Mouse (Mus musculus): ENCODE data around the gene Adrb1. TPM values are rescaled to one million over a fixed set of nuclear protein-coding genes. Genes with fewer than 3 reads are reported as not detected.

Gene Adrb1
- 10 to 100 TPM; 10.4 to 12.2 TPM for total RNA-seq (2021)

DNA sequence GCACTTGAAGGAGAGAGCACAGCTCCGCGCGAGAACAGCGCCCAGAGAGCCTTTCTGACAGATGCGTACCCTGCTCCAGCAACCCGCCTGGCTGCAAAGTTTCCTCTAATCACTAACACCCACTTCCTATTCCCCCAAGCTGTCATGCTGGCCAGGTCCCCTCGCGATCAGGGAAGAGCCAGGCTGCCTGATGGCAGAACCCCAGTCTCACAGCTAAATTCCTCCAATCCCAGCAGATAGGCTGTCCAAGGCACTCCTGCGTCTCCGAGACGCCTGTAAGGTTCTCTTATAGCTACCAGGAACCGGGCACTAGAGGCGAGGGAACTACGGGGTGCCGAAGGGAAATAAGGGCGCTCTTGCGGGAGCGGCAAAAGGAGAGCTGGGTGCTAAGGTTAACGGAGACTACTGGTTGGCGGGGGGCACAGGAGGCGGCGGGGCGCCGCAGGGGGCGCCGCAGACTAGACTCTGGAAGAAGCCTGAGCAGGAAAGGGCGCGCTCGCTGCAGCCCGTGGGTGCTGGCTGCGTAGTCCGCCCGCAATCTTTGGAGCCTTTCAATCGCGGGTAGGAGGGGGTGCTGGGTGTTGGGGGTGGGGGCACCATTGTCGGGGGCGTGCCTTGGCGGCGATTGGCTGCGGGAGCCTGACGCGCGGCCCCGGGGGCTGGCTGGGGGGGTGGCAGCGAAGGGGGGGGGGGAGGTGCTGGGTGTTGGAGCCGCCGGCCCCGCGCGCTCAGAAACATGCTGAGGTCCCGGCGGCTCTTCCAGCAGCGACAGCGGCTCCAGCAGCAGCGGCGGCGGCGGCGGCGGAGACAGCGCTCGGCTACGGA, at the start of gene Adrb1:
TSS of gene Adrb1 (plus strand) at position 813 of the 825 bp plus-strand sequence.
- DNase-seq, result peak; percentile 65
- intact Hi-C loops (cut with DNase I), result no loop called here

DNA sequence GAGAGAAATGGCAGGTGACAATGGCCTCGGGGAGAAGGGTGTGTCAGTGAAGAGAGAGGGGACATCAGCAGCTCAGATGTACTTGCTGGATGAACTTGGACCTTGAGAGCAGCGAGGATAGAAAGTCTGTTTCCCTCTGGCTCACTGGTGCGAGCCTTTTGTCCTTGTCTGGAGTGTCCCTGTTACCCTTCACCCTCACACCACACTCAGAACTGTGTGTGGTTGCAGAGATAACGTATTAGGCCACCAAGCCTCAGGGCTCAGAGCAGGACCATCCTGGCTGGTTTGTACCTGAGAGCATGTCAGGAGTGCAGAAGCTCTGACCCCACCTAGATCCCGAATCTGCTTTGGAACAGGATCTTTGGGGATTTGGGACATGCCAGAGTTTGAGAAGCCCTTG, 46.3 kb upstream of the Adrb1 start:
- intact Hi-C loops (cut with DNase I), result no loop called here
- DNase-seq, result no peak

DNA sequence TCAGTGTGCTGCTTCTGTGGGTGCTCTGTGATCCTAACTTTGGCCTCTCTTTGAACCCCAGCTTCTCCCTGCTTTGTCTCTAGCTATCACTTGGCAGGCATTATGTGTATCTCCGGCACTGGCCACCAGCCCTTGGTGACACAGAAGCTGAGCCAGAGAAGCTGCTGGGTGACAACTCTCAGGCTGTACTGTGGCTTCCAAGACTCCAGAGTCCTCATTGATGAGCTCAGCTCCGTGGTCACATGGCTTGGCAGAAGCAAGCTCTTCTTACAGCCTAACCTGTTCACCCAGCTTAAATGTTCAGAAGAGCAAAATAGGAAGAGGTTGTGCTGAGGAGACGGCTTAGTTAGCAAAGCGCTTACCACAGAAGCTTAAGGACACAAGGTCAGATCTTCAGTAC, 45.5 kb upstream of the Adrb1 start:
- intact Hi-C loops (cut with DNase I), result no loop called here

DNA sequence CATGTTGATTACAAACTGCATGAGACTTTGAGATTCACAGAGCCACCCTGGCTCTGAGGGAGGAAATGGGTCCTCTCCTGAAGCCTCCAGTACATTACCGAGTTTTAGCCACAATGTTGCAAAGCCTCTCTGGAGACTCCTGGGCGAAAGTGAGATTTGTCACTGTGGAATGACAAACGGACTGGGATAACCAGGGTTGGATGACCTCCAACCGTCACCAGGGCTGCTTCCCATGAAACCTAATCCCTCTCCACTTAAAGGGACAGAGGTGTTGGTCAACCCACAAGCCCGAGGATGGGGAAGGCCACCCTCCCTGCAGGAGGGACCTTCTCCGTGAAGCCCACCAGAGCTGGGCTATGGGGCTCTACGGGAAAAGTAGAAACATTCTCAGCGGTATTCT, 44.4 kb upstream of the Adrb1 start:
- no peak for DNase-seq
- intact Hi-C loops (cut with DNase I), result no loop called here

More for the DNA sequence above, 45.5 kb upstream of the Adrb1 start:
- DNase-seq, result no peak

DNA sequence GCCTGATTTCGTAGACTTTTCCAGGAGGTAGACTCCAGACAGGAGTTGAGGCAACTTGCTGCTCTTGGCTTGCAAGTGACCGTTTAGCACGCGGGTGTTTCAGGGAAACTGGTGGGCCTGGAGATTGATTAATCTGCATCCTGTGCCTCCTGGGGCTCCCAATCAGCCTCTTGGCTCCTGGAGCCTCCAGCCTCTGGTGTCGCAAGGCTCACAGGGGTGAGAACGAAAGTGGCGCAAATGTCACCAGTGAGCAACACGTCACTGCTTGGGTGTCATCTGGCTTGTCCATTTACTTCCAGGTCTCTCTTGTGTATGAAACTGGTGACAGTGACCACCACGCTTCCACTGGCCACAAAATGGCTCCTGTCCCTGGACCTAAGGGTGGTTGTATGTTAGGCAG, 43.5 kb upstream of the Adrb1 start:
- intact Hi-C loops (cut with DNase I), result no loop called here
- DNase-seq, result no peak

DNA sequence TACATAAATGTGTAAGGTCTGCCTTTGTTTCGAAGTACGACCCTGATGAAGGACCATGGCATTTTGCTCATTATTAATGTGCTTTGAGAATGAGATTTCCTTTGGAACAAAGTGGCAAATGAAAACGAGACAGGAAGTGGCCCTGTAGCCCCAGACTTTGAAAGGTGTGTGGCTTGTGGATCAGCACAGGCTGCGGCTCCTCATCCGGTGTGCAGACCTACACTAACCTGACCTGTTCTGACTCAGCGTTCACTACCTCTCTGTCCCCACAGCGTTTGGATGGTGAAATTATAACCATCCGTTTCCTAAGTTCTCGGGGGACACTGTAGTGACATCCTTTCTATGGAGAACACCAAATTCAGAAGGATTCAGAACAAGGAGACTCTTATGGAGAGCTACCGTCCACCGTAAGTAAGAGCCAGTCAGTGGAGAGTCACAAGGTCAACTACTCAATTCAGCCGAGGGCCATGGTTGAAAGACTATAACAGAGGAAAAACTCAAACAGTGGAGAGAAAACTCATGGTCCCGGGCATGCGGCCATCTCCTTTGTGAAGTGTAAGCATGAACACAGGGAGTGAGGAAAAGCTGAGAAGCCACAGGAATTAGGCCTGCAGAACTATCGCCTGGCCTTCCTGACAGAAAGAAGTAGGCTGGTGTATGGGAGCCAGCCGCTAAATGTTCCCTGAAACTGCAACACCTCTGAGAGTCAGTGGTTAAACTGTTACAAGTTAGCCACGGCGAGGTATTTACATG, 42.6 kb upstream of the Adrb1 start:
- no peak for DNase-seq
- intact Hi-C loops (cut with DNase I), result no loop called here

DNA sequence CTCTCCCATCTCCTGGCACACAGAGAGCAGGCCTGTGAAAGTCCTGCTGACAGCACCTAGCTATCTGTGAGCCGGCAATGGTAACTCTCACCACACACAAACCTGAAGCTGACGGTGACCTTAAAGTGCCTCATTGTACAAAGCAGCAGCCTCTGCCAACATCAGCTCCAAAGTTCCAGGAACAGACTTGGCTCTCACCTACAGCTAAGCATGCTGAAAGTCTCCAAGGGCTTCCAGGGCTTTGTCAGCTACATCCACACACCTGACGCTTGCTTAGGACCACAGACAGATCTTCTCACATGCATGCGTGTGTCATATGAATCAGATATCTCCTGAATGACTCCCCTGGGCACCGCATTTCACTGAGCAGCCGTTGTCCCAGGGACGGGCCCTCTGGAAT, 42.0 kb upstream of the Adrb1 start:
- intact Hi-C loops (cut with DNase I), result no loop called here
- DNase-seq, result no peak

DNA sequence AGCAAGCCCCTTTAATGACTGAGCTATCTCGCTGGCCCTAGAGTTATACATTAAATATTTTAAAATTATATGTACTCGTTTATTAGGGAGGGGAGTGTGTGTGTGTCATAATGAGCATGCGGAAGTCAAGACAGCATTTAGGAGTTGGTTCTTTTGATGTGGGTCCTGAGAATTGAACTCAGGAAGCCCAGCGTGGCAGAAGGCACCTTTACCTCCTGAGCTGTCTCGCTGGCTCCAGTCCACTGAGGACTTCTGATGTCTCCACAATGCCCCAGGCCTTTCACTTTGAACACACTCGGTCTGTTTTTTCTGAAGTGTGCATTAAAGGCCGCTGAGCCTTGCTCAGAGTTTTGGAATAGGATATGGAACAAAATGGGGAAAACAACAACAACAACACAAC, 39.7 kb upstream of the Adrb1 start:
- intact Hi-C loops (cut with DNase I), result no loop called here
- DNase-seq, result no peak

DNA sequence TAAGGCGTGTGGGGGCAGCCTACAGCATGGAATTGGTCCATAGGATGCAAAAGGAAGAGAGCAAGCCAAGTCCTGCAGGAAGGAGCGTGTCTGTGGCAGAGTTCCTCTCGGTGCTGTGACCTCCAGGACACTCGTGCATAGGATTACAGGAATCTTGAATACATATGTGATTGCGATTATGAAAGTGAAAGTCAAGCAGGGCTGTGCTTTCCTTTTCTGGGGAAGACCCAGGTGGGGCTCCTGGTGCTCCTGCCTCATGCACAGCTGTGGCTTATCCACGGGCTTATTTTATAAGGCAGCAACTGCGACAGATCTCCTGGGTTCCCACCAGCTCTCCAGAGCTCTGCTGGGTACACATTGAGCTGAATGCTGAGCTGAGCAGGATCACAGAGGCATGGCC, 39.2 kb upstream of the Adrb1 start:
- DNase-seq, result no peak
- intact Hi-C loops (cut with DNase I), result no loop called here

DNA sequence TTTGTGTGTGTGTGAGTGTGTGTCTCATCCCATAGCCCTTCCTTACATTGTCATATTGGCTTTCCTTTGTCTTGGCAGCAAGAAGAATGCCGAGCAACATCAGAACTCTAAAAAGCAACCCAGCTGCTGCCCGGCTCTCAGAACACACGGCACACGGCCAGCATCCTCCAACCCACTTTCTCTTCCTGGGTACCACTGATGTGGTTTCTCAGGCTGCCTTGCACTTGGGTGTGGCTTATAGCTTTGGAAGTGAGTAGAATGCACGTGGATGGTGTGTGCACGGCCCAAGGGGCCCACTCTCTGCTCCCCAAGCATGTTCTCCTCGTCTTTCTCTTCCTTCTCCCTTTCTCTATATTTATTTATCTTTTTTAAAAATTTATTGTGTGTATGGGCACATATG, 36.5 kb upstream of the Adrb1 start:
- DNase-seq, result no peak
- intact Hi-C loops (cut with DNase I), result no loop called here

DNA sequence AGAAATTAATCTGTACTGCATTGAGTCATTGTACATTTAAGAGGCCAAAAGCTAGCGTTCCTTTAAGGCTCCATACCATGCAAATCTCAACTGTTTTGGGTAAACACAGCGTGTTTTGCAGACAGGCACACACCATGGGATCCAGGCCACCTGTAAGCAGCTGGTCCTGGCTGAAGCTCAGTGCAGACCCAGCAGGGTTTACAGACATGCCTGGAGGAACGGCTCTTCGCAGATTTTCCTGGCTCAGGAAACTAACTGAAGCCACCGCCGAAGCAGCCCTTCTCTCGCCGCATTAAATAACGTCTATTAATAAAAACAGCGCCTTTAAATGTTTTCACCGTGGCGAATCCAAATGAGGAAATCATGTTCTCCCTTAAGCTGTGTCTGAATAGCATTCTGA, 35.8 kb upstream of the Adrb1 start:
- DNase-seq, result peak; percentile 27
- intact Hi-C loops (cut with DNase I), result no loop called here

DNA sequence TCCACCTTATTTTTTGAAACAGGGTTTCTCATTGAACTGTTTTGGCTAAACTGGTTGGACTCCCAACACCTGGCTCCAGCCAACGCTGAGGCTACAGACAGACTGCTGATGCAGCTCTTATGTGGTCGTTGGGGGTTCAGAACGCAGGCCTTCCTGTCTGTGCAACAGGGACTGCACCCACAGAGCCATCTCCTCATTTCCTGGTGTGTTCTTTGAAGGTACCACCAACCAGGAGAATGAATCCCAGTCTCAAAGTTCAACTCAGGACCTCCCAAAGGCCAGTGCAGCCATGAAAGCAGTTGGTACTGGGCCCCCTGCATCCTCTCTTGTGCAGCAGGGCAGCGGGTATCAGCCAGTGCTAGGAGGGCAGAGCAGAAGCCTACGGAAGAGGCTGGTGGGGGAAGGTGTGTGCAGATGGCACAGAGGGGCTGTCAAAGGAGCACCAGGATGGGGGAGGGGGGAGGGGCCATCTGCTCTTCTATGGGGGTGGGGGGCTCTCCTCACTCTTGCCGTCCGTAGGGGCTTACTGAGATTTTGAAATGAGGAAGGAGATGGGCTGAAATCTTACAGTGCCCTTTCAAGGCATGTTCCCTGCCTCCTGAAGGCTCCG, 34.9 kb upstream of the Adrb1 start:
- intact Hi-C loops (cut with DNase I), result no loop called here
- DNase-seq, result no peak

DNA sequence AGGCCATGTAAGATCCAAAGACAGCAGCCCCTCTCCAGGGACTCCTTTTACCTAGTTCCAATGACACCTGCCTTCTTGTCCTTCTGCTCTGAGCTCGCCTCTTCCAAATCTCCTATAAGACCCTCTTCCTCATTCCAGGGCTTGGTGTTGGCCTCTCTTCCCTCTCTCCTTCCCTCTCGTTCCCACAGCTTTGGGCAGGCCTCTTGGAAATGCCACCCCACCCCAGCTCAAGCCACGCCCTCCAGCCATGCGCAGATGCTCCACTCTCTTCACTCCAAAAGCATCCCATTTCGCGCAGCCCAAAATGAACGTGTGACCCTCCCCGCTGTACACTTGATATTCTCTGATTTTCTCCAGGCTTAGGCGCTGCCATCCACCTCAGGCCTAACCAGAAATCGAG, 34.3 kb upstream of the Adrb1 start:
- intact Hi-C loops (cut with DNase I), result no loop called here
- no peak for DNase-seq

DNA sequence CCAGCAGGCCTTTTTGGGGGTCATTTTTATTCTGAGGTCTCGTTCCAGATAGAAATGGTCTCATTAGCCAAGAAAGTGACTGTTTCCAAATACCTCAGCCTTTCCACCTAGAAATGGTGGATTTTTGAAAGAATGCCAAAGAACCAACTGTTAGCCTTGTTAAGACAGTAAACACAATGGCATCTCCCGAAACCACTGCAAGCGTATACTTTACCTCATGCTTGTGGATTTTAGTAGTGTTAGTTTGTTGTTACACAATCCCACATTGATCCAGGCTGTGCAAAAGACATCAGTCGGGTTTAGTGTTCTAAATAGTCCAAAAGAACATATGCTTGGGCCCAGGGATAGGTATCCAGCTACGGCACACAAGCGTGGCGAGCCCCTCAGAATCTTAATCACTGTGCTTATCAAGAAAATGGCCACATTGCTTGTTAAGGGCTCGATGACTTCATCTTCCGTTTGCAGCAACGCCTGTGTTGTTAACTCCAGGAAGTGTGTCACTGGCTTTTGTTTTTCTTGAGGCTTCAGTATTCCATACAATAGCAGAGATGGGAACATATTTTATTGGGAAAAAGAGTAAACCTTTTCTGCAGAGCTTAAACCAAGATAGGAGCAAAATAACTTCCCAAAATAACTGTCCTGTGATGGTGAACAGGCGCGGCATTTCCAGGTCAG, 33.2 kb upstream of the Adrb1 start:
- DNase-seq, result no peak
- intact Hi-C loops (cut with DNase I), result no loop called here

DNA sequence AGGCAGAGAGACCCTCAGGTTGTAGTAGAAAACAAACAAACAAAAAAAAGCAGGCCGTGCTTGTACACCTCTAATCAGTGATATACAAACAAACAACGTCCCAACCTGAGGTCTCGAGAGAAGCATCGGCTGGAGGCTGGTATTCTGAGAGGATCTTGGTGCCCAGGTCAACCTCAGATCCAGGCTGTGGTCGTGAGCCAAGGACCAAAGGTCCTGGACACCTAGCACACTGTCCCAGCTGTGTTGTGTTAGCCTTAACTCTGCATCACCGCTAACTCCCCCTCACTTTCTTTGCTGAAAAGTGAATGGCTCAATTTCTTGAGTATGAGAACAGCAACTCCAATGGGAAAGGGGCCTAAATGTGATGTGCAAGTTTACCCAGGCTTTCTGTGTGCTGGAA, 32.5 kb upstream of the Adrb1 start:
- DNase-seq, result no peak
- intact Hi-C loops (cut with DNase I), result no loop called here

DNA sequence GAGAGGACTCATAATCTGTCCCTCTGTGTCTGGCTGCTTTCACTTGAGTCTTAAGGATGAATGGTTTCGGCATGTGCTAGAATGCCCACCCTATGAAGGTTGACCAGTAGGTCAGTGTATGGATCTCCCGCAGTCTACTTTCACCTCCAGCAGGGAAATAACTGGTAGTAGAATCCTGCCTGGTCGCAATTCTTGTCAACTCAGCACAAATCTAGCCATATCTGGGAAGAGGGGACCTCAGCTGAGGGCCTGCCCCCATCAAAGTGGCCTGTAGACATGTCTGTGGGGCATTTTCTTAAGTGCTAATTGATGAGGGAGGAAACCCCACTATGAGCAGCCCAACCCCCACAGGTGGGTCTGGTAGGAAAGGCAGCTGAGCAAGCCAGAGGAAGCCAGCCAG, 30.9 kb upstream of the Adrb1 start:
- DNase-seq, result no peak
- intact Hi-C loops (cut with DNase I), result no loop called here

DNA sequence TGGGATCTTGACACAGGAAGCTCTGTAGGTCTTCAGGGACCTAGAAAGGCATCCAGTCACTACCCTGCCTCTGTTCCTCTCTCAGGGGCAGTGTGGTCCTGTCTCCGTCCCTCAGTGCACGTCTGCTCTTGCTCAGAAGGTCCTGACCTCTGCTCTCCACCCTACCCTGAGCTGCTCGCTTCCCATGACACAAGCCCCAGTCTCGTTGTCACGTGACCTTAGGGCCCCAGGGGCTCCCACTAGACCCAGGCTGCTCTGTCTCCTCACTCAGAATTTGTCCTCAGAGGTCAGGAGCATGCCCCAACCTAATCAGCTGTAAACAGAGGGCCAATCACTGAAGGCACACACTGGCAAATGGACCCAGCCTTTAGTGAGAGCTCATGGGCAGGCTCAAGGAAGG, 29.5 kb upstream of the Adrb1 start:
- DNase-seq, result no peak
- intact Hi-C loops (cut with DNase I), result no loop called here

DNA sequence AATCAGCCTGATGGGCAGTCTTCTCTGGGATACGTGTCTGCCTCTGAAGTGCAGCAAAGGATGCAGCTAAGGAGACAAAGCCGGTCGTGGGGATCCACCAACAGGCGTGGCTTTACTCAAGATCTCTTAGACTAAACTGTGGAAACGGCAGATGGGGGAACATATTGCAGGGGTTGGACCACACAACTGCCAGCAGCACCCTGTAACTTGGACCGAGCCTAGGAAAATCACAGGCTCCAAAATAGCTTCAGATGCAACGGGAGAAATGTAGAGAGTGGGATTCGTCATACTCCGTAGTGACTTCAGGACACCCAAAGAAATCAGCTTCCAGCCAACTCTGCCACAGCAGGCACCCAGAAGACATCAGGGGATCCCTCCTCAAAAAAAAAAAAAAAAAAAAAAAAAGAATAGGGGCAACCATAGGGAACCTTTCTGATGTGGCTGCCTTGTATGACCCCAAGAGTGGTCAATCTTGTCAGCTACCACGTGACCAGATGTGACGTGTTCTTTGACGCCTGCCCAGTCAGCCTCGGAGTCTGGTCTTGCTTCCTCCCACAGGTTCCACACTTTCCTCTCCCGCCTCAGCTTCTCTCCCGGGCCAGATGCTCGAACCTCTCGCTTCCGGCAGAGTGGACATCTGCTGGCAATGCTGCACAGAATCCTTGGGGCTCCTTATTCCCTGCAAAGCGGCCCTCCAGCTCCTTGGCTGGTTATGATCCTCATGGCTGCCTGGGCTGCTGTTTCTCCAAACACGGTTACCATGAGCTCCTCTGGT, 24.4 kb upstream of the Adrb1 start:
- intact Hi-C loops (cut with DNase I), result no loop called here
- DNase-seq, result no peak

DNA sequence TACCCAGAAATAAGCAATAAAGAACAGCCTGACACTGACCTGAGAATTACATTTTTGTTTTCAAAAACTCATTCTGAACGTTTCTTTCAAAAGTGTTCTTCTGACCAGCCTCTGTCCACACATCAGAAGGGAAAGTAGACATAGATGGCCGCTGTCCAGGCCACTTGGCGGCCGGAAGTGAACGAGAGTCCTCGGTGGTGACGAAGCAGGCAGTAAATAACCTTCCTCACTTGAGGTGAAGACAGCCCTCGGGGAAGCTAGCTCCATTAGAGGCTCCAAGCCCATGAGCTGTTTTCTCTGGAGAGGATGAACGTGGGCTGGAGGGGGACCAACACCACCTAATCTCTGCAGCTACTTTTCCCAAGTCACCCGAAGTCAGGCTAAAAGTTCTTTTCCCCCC, 21.2 kb upstream of the Adrb1 start:
- intact Hi-C loops (cut with DNase I), result no loop called here
- DNase-seq, result no peak

DNA sequence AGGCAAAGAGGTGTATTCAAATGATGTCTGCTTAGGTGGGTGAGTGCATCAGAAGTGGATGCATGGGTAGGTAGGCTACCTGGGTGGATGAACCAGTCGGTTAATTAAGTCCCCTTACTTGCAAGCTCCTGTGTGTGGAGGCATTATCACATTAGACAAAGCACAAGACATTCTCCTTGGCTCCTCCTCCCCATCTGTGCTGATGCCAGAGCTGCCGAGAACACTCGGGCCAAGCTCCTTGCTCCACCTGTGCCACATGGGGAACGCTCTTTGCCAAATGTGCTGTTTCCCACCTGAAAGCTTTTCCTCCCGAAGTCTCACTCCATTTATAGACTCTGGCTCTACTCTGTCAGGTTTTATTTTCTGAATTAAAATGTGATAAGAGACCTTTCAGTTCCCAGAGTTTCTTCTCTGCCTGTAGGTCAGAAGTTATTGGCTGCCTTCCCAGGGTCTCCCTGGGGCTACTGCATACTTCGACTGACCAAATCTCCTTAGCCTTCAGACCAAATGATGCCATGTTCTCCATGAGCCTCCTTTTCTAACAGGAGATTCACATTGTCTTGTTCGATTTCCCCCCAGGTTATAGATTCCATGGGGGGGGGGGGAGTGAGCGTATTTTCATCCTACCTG, 20.5 kb upstream of the Adrb1 start:
- intact Hi-C loops (cut with DNase I), result no loop called here
- DNase-seq, result peak; percentile 56

All from left cerebral cortex, postnatal 4 days (tissue).